Mouse (Mus musculus) lung, embryonic 14.5 days (tissue): ENCODE results near the gene Slc6a8. TPM values are rescaled to one million over a fixed set of nuclear protein-coding genes. Genes with fewer than 3 reads are reported as not detected.
A peak's percentile ranks its signal among the peaks of the same experiment; 100 is the strongest.

Experiments used
- ATAC-seq: fragments of 200-750 bp; cut with Nextera tagmentation; 2 replicates; pipeline ENCODE4 v1.8.0; 2017; ENCODE audit warnings: mild to moderate bottlenecking, moderate TSS enrichment, moderate library complexity; ENCODE audit not compliant: insufficient read depth
- DNase-seq: peaks from one replicate; pipeline ENCODE4 v3.0.0-alpha.2; 2015
- H3K27ac ChIP-seq: fragments of 300-500 bp; sonication (generic); 2 replicates; pipeline ENCODE4 v1.5.1; 2014; ENCODE audit warnings: low read depth, mild to moderate bottlenecking, moderate library complexity
- H3K27me3 ChIP-seq: fragments of 300-500 bp; sonication (generic); 2 replicates; pipeline ENCODE4 v1.6.1; 2014; ENCODE audit warnings: low read length, control low read depth; ENCODE audit not compliant: insufficient read depth
- H3K36me3 ChIP-seq: fragments of 300-500 bp; sonication (generic); 2 replicates; pipeline ENCODE4 v1.6.1; 2014; ENCODE audit warnings: control low read depth; ENCODE audit not compliant: insufficient read depth
- H3K4me1 ChIP-seq: fragments of 300-500 bp; sonication (generic); 2 replicates; pipeline ENCODE4 v1.6.1; 2014; ENCODE audit warnings: antibody characterized with exemption, control low read depth; ENCODE audit not compliant: insufficient read depth
- H3K4me2 ChIP-seq: fragments of 300-500 bp; sonication (generic); 2 replicates; pipeline ENCODE4 v1.6.1; 2014; ENCODE audit warnings: mild to moderate bottlenecking
- H3K4me3 ChIP-seq: fragments of 300-500 bp; sonication (generic); 2 replicates; pipeline ENCODE4 v1.5.1; 2014; ENCODE audit warnings: low read depth, low read length
- H3K9ac ChIP-seq: fragments of 300-500 bp; sonication (generic); 2 replicates; pipeline ENCODE4 v1.6.1; 2014
- H3K9me3 ChIP-seq: fragments of 300-500 bp; sonication (generic); 2 replicates; pipeline ENCODE4 v1.6.1; 2016; ENCODE audit warnings: low read depth, low read length, control low read depth
- CTCF ChIP-seq: IDR thresholded peaks from 2 replicates; pipeline ENCODE4 v1.5.1; 2016; ENCODE audit warnings: antibody characterized with exemption, low read depth
- WGBS: fragments of 180-500 bp; shearing (Covaris S2); extraction: QIAGEN DNeasy Blood & Tissue Kit; methylation state at CpG from one replicate; pipeline ENCODE4 v1.1.7; 2014; 5-methylcytosine and 5-hydroxymethylcytosine counted together
- polyA plus RNA-seq: library from polyadenylated mRNA; unstranded; fragments of >200 nt; fragmentation: Nextera tagmentation; extraction: Ambion mirVana; gene quantifications from 2 replicates; pipeline ENCODE4 v1.2.1, GENCODE M21; 2014

Gene Slc6a8
- polyA plus RNA-seq, 1 experiment from 2014 or later = 10.6 TPM

- no peak for TF ChIP-seq CTCF
- peak overlapping the region; percentile 42 for H3K9ac ChIP-seq
- peak overlapping the region; percentile 67 for H3K4me2 ChIP-seq
- no peaks in the 10 kb centered on the region for H3K4me1 ChIP-seq
- peak; percentile 1 for DNase-seq
- H3K27me3 ChIP-seq = no peaks in the 10 kb centered on the region
- H3K36me3 ChIP-seq = peaks cover 19% of the 10 kb centered on the region; the same call in 1 of the 2 replicates
- peak overlapping the region; percentile 76 for H3K27ac ChIP-seq
- WGBS = 20% methylated on average over 30 of the region's 30 CpGs
- peak overlapping the region; percentile 56 for H3K4me3 ChIP-seq
- no peaks in the 10 kb centered on the region for H3K9me3 ChIP-seq
- no peak; the same call in none of the 2 replicates for ATAC-seq
Observed at GRCm38 (mm10) chrX:73716709-73717545, 44.0 kb downstream of the Slc6a8 start.

GRCm38 (mm10) chrX:73717667-73718066 lies 44.7 kb downstream of the Slc6a8 start:
- Histone ChIP-seq H3K4me3 (peak overlapping the region; percentile 56), H3K4me2 (peak overlapping the region; percentile 67), H3K36me3 (peaks cover 12% of the 10 kb centered on the region; the same call in 1 of the 2 replicates), H3K9ac (no peak overlapping the region), H3K4me1 (no peaks in the 10 kb centered on the region), H3K27me3 (no peaks in the 10 kb centered on the region), H3K9me3 (no peaks in the 10 kb centered on the region), H3K27ac (no peak overlapping the region; the same call in 1 of the 2 replicates)
- ATAC-seq (no peak), DNase-seq (no peak)
- 52% methylated on average over 11 of the region's 11 CpGs for WGBS
- TF ChIP-seq CTCF = no peak

- 33% methylated on average over 3 of the region's 3 CpGs for WGBS
- H3K9me3 ChIP-seq = no peaks in the 10 kb centered on the region
- H3K36me3 ChIP-seq = peaks cover 10% of the 10 kb centered on the region; the same call in 1 of the 2 replicates
- no peak for DNase-seq
- H3K27ac ChIP-seq = peak overlapping the region; percentile 77
- no peak overlapping the region for H3K4me3 ChIP-seq
- TF ChIP-seq CTCF = no peak
- H3K4me2 ChIP-seq = peak overlapping the region; percentile 67
- no peaks in the 10 kb centered on the region for H3K4me1 ChIP-seq
- H3K9ac ChIP-seq = no peak overlapping the region
- no peaks in the 10 kb centered on the region for H3K27me3 ChIP-seq
- no peak for ATAC-seq
Observed at GRCm38 (mm10) chrX:73718271-73718670, 45.3 kb downstream of the Slc6a8 start.

GRCm38 (mm10) chrX:73718686-73719362 lies 45.9 kb downstream of the Slc6a8 start:
- Histone ChIP-seq H3K9ac (no peak overlapping the region; the same call in 1 of the 2 replicates), H3K4me2 (peak overlapping the region; percentile 67), H3K27ac (peak overlapping the region; percentile 77), H3K36me3 (0 out of 2 replicates have a peak, but pooled peaks cover 4% of the 10 kb centered on the region), H3K4me1 (no peaks in the 10 kb centered on the region), H3K4me3 (no peak overlapping the region), H3K27me3 (no peaks in the 10 kb centered on the region), H3K9me3 (no peaks in the 10 kb centered on the region)
- ATAC-seq = no peak
- no peak for TF ChIP-seq CTCF
- peak; percentile 56 for DNase-seq
- WGBS = 36% methylated on average over 5 of the region's 5 CpGs

- no peak overlapping the region for H3K4me2 ChIP-seq
- H3K4me3 ChIP-seq = no peak overlapping the region
- no peak overlapping the region for H3K27ac ChIP-seq
- WGBS = 45% methylated on average over 1 of the region's 1 CpGs
- ATAC-seq (no peak), DNase-seq (no peak)
- no peaks in the 10 kb centered on the region for H3K4me1 ChIP-seq
- no peak overlapping the region for H3K9ac ChIP-seq
- H3K36me3 ChIP-seq = 0 out of 2 replicates have a peak, but pooled peaks cover 8% of the 10 kb centered on the region
- no peaks in the 10 kb centered on the region for H3K27me3 ChIP-seq
- TF ChIP-seq CTCF = no peak
- H3K9me3 ChIP-seq = no peaks in the 10 kb centered on the region
Observed at GRCm38 (mm10) chrX:73730908-73731307, 58.0 kb downstream of the Slc6a8 start.

Other genes starting within 250 kb of the Slc6a8 start
- gene Trex2, start 237.8 kb upstream of the Slc6a8 start, polyA plus RNA-seq = 0.18 TPM in 1 of 2 replicates, not detected in the other
- gene Haus7, start 214.1 kb upstream of the Slc6a8 start, polyA plus RNA-seq = 68.8 and 76.3 TPM in 2 replicates
- gene Bgn, start 189.5 kb upstream of the Slc6a8 start, polyA plus RNA-seq = 192 and 196 TPM in 2 replicates
- gene Atp2b3, start 170.1 kb upstream of the Slc6a8 start, polyA plus RNA-seq = 0.05 TPM in 1 of 2 replicates, not detected in the other
- gene Dusp9, start 33.7 kb upstream of the Slc6a8 start, polyA plus RNA-seq = 4.1 and 6.6 TPM in 2 replicates
- gene Pnck, start 13.0 kb upstream of the Slc6a8 start, polyA plus RNA-seq = 12.0 and 14.0 TPM in 2 replicates
- gene Bcap31, start 43.0 kb downstream of the Slc6a8 start, polyA plus RNA-seq = 235 and 244 TPM in 2 replicates
- gene Abcd1, start 43.4 kb downstream of the Slc6a8 start, polyA plus RNA-seq = 15.5 and 15.6 TPM in 2 replicates
- gene Plxnb3, start 83.9 kb downstream of the Slc6a8 start, polyA plus RNA-seq = 0.32 and 0.42 TPM in 2 replicates
- gene Srpk3, start 101.3 kb downstream of the Slc6a8 start, polyA plus RNA-seq = 1.2 and 2.1 TPM in 2 replicates
- 210 and 219 TPM in 2 replicates for gene Idh3g, start 113.7 kb downstream of the Slc6a8 start, polyA plus RNA-seq
- 187 and 199 TPM in 2 replicates for gene Ssr4, start 113.9 kb downstream of the Slc6a8 start, polyA plus RNA-seq
- 0.99 and 1.3 TPM in 2 replicates for gene Pdzd4, start 151.8 kb downstream of the Slc6a8 start, polyA plus RNA-seq
- gene Avpr2, start 219.0 kb downstream of the Slc6a8 start, polyA plus RNA-seq = not detected in 2 replicates
- gene L1cam, start 223.0 kb downstream of the Slc6a8 start, polyA plus RNA-seq = 1.5 and 2.8 TPM in 2 replicates
- 2.6 TPM in 2 replicates for gene Arhgap4, start 248.7 kb downstream of the Slc6a8 start, polyA plus RNA-seq
- 137 and 146 TPM in 2 replicates for gene Naa10, start 248.8 kb downstream of the Slc6a8 start, polyA plus RNA-seq